Mouse (Mus musculus): ENCODE measurements around the gene Gm15448. TPM values are rescaled to one million over a fixed set of nuclear protein-coding genes. Genes with fewer than 3 reads are reported as not detected.
"Not testable (repeated sequence)": the region's sequence is repeated elsewhere in the genome, so short reads cannot be mapped to it uniquely, and the experiment has no call there.

Gene Gm15448
- not detected in 2 replicates for polyA plus RNA-seq (2015; fragmentation: Nextera tagmentation; extraction: Ambion mirVana)

GRCm38 (mm10) chr7:3825599-3825998, at the start of gene Gm15448:
Gene Gm15448, minus strand, starts transcription at chr7:3825687.
- H3K4me1 ChIP-seq (replicated peaks); H3K9ac ChIP-seq; H3K4me2 ChIP-seq; H3K27me3 ChIP-seq; H3K9me3 ChIP-seq; ATAC-seq (ENCODE audit: low FRiP score); H3K36me3 ChIP-seq; H3K4me3 ChIP-seq; H3K27ac ChIP-seq: not testable (repeated sequence)
- WGBS = 64% methylated on average over 1 of the region's 3 CpGs

GRCm38 (mm10) chr7:3875032-3875431, 49.5 kb upstream of the Gm15448 start:
- not testable (repeated sequence) for H3K4me1 ChIP-seq (replicated peaks); H3K4me3 ChIP-seq; H3K9me3 ChIP-seq; ATAC-seq (ENCODE audit: low FRiP score); H3K4me2 ChIP-seq; H3K27me3 ChIP-seq; H3K9ac ChIP-seq; H3K27ac ChIP-seq; H3K36me3 ChIP-seq
- no CpG with 5 or more reads among the region's 1 CpGs for WGBS

- not testable (repeated sequence) for ATAC-seq (ENCODE audit: low FRiP score)
- no CpG with 5 or more reads among the region's 2 CpGs for WGBS
Measured at GRCm38 (mm10) chr7:3844951-3845350, 19.5 kb upstream of the Gm15448 start, which contains the start of gene Pira2. Gene Pira2, minus strand, starts transcription at chr7:3845051.

GRCm38 (mm10) chr7:3837854-3838253, 12.4 kb upstream of the Gm15448 start:
- WGBS = no CpG with 5 or more reads among the region's 1 CpGs
- H3K27ac ChIP-seq; H3K4me1 ChIP-seq (replicated peaks); H3K27me3 ChIP-seq; H3K9me3 ChIP-seq; ATAC-seq (ENCODE audit: low FRiP score); H3K36me3 ChIP-seq; H3K4me2 ChIP-seq; H3K4me3 ChIP-seq; H3K9ac ChIP-seq: not testable (repeated sequence)

More at GRCm38 (mm10) chr7:3844951-3845350, 19.5 kb upstream of the Gm15448 start, which contains the start of gene Pira2:
- H3K9me3 ChIP-seq; H3K4me1 ChIP-seq (replicated peaks); H3K36me3 ChIP-seq; H3K9ac ChIP-seq; H3K4me3 ChIP-seq; H3K27me3 ChIP-seq; H3K27ac ChIP-seq; H3K4me2 ChIP-seq: not testable (repeated sequence)

GRCm38 (mm10) chr7:3830633-3831032, 5.1 kb upstream of the Gm15448 start:
- H3K27ac ChIP-seq; H3K9me3 ChIP-seq; H3K4me3 ChIP-seq; H3K27me3 ChIP-seq; H3K4me2 ChIP-seq; H3K36me3 ChIP-seq; ATAC-seq (ENCODE audit: low FRiP score); H3K9ac ChIP-seq; H3K4me1 ChIP-seq (replicated peaks): not testable (repeated sequence)

GRCm38 (mm10) chr7:3811912-3812311, 13.6 kb downstream of the Gm15448 start:
- H3K27me3 ChIP-seq; H3K4me3 ChIP-seq; H3K9me3 ChIP-seq; H3K4me1 ChIP-seq (replicated peaks); H3K4me2 ChIP-seq; H3K36me3 ChIP-seq; H3K9ac ChIP-seq; H3K27ac ChIP-seq; ATAC-seq (ENCODE audit: low FRiP score): not testable (repeated sequence)

- H3K36me3 ChIP-seq; H3K9me3 ChIP-seq; H3K4me3 ChIP-seq; H3K9ac ChIP-seq; H3K4me1 ChIP-seq (replicated peaks); H3K27ac ChIP-seq; H3K27me3 ChIP-seq; ATAC-seq (ENCODE audit: low FRiP score); H3K4me2 ChIP-seq: not testable (repeated sequence)
- WGBS = 86% methylated on average over 4 of the region's 4 CpGs
Measured at GRCm38 (mm10) chr7:3802935-3803334, 22.6 kb downstream of the Gm15448 start.

- 77% methylated on average over 3 of the region's 3 CpGs for WGBS
- not testable (repeated sequence) for H3K9me3 ChIP-seq; H3K27me3 ChIP-seq; H3K36me3 ChIP-seq; H3K4me2 ChIP-seq; H3K4me3 ChIP-seq; ATAC-seq (ENCODE audit: low FRiP score); H3K27ac ChIP-seq; H3K4me1 ChIP-seq (replicated peaks); H3K9ac ChIP-seq
Measured at GRCm38 (mm10) chr7:3799940-3800339, 25.5 kb downstream of the Gm15448 start.

GRCm38 (mm10) chr7:3796286-3796685, 29.2 kb downstream of the Gm15448 start:
- not testable (repeated sequence) for H3K27ac ChIP-seq; H3K9me3 ChIP-seq; H3K4me3 ChIP-seq; H3K4me2 ChIP-seq; H3K4me1 ChIP-seq (replicated peaks); H3K27me3 ChIP-seq; H3K9ac ChIP-seq; H3K36me3 ChIP-seq; ATAC-seq (ENCODE audit: low FRiP score)

Other genes with a start within 250 kb of the Gm15448 start
- 0.35 and 0.39 TPM in 2 replicates for gene Oscar, start 209.5 kb downstream of the Gm15448 start, polyA plus RNA-seq (2015; fragmentation: Nextera tagmentation; extraction: Ambion mirVana)
- gene Ndufa3, start 208.3 kb downstream of the Gm15448 start, polyA plus RNA-seq (2015; fragmentation: Nextera tagmentation; extraction: Ambion mirVana) = 481 and 487 TPM in 2 replicates
- gene Tfpt, start 195.8 kb downstream of the Gm15448 start, polyA plus RNA-seq (2015; fragmentation: Nextera tagmentation; extraction: Ambion mirVana) = 32.9 and 37.4 TPM in 2 replicates
- 99.1 and 105 TPM in 2 replicates for gene Prpf31, start 195.7 kb downstream of the Gm15448 start, polyA plus RNA-seq (2015; fragmentation: Nextera tagmentation; extraction: Ambion mirVana)
- 47.1 and 49.9 TPM in 2 replicates for gene Cnot3, start 180.4 kb downstream of the Gm15448 start, polyA plus RNA-seq (2015; fragmentation: Nextera tagmentation; extraction: Ambion mirVana)
- gene Leng1, start 159.8 kb downstream of the Gm15448 start, polyA plus RNA-seq (2015; fragmentation: Nextera tagmentation; extraction: Ambion mirVana) = 15.8 and 16.3 TPM in 2 replicates
- 4.7 and 5.8 TPM in 2 replicates for gene Tmc4, start 148.1 kb downstream of the Gm15448 start, polyA plus RNA-seq (2015; fragmentation: Nextera tagmentation; extraction: Ambion mirVana)
- gene Tsen34, start 132.8 kb downstream of the Gm15448 start, polyA plus RNA-seq (2015; fragmentation: Nextera tagmentation; extraction: Ambion mirVana) = 233 and 242 TPM in 2 replicates
- 64.3 and 69.0 TPM in 2 replicates for gene Mboat7, start 132.2 kb downstream of the Gm15448 start, polyA plus RNA-seq (2015; fragmentation: Nextera tagmentation; extraction: Ambion mirVana)
- gene Rps9, start 121.7 kb downstream of the Gm15448 start, polyA plus RNA-seq (2015; fragmentation: Nextera tagmentation; extraction: Ambion mirVana) = 948 and 980 TPM in 2 replicates
- gene Pirb, start 105.3 kb downstream of the Gm15448 start, polyA plus RNA-seq (2015; fragmentation: Nextera tagmentation; extraction: Ambion mirVana) = 0.25 and 0.32 TPM in 2 replicates
- gene Pira2, start 19.4 kb upstream of the Gm15448 start, polyA plus RNA-seq (2015; fragmentation: Nextera tagmentation; extraction: Ambion mirVana) = 0.06 TPM in 1 of 2 replicates, not detected in the other
- gene Gm14548, start 72.4 kb upstream of the Gm15448 start, polyA plus RNA-seq (2015; fragmentation: Nextera tagmentation; extraction: Ambion mirVana) = not detected in 2 replicates
- gene Lilra6, start 89.8 kb upstream of the Gm15448 start, polyA plus RNA-seq (2015; fragmentation: Nextera tagmentation; extraction: Ambion mirVana) = not detected in 2 replicates
- 2.8 and 4.1 TPM in 2 replicates for gene Lair1, start 237.5 kb upstream of the Gm15448 start, polyA plus RNA-seq (2015; fragmentation: Nextera tagmentation; extraction: Ambion mirVana)